Mouse (Mus musculus) retina, postnatal 7 days (tissue): ENCODE results near the gene 7530416G11Rik.

ENCODE experiments used
- DNase-seq: peaks from one replicate; pipeline ENCODE4 v3.0.0-alpha.2; 2012; ENCODE audit warnings: low read depth, low spot score

The 7530416G11Rik gene

DNA sequence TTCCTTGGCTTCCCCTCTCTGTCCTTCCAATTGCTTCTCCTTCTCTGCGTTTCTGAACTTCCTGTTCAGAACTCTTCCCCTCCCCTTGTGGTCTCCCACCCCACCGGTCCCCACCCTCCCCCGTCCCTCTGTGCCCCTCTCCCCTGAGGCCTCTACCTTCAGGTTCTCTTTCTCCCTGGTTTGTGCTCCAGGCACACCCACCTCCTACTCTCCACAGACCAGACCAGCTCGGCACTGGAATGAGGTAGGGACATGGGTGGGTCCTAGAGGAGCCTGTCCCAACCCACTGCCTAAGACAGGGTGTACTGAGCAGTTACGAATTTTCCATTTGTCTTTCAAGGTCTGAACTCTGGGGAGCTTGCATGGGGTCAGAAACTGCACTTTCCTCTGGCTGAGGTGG is 23.1 kb downstream of the 7530416G11Rik start:
- no peak for DNase-seq

GRCm38 (mm10) chr15:85479365-85479764 is 23.7 kb downstream of the 7530416G11Rik start:
- DNase-seq: no peak

GRCm38 (mm10) chr15:85477584-85477983 is 25.4 kb downstream of the 7530416G11Rik start:
- peak; percentile 48 for DNase-seq

GRCm38 (mm10) chr15:85474697-85475096 is 28.3 kb downstream of the 7530416G11Rik start:
- DNase-seq: no peak

DNA sequence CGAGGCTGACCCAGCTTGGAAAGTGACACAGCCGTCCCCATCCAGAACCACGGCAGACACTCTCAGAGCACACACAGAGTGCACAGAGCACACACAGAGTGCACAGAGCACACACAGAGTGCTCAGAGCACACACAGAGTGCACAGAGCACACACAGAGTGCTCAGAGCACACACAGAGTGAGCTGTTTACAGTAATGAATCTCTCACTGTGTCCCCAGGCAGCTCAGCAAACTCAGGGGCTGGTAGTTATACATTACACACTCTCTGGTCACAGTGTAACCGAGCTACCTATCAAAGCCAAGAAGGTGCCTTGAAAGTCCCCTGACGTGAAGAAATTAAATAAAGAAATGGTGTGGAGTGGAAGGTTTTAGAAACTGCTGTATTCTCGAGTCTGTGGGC is 33.6 kb downstream of the 7530416G11Rik start:
- no peak for DNase-seq

DNA sequence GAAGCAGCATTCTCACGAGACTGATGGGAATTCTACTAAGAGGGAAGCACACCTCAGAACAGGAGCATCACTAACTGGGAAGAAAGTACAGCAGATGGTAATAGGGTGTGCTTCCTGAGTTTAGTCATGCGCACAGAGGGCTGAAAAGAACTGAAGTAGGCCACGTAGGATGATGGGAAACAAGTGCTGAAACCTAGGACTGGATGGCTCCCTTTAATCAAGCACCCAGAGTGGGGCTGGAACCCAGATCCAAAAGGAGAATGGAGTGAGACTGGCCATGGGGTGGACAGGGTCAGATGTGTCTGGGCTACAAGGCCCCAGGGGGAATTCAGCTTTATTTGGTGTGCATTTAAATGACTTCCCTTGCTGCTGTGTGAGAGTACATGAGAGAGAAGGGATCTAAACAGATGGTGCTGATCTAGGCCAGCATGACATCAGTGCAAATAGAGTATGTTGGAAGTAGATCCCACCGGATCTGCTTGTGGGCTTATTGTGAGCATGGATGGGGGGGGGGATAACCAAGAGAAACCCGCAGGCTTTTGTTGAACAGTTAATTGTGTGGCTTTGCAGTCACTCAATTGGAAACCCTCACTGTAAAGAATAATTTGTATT is 36.5 kb downstream of the 7530416G11Rik start:
- no peak for DNase-seq

GRCm38 (mm10) chr15:85464823-85465565 is 38.0 kb downstream of the 7530416G11Rik start:
- no peak for DNase-seq

DNA sequence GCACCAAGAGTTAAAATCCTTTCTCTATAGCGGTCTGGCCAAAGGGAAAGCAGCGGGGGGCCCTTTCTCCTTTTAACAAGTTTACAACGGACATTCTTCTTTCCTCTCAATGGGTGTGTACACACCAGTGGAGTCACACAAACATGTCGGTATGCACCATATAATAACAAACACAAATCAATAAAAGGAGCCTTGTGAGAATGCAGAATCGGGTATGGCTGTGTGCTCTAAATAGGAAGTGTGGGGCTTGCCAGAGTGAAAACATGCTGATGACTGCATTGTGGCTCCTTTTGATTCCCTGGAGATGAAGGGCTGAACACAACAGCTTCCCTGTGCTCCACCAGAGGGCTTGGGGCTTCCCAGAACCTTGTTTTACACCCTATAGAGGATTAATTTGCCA is 38.8 kb downstream of the 7530416G11Rik start:
- DNase-seq: no peak

DNA sequence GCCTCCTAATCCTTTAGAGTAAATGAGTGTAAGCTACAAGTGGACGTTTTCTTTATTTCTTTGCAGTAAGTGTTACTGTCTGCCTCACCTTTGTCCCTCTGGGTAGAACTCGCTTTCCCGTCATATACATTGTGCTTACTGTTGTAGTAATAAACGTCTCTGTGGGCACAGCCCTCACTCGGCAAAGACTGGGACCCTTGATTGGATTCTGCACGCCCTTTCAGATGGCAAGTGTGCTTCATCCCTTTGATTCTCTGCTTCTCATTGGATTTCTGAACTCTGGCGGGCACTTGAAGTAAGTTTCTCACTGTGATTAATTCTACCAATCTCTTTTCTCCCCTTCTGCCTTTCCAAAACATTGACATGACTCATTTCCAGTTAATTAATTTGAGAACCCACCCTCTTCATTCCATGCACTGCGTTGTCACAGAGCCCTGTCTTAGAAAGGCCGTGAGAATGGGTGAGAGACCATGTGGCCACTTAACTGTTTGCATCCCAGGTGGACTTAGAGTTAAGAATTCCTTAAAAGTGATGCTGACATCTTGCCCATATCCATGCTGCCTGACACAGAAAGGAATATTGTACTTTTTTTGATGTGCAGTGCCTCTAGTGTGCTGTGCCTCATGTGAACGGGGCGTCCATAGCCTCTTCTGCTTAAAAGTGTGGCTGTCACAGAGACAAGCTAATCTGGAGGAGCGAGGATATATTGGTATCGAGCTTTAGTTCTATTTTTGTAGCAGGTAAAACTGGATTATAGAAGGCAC is 39.8 kb downstream of the 7530416G11Rik start:
- no peak for DNase-seq

DNA sequence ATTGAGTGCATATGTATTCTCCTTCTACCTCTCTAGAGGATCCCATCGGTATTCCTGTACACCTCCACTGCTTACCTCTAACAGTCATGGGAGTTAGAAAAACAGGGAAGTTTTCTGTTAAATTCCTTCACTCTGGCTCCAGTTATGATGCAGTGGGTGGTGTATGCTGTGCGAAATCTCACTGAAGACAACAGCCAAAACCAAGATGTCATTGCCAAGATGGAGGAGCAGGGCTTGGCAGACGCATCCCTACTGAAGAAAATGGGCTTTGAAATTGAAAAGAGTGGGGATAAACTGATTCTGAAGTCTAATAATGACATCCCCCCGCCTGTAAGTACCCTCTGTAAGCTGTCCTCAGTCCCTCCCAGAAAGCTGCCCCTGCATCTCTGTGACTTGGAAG is 40.9 kb downstream of the 7530416G11Rik start:
- DNase-seq: no peak

- no peak for DNase-seq
Measured at GRCm38 (mm10) chr15:85461541-85461940, 41.5 kb downstream of the 7530416G11Rik start.

- no peak for DNase-seq
Measured at GRCm38 (mm10) chr15:85458631-85459082, 44.4 kb downstream of the 7530416G11Rik start.

DNA sequence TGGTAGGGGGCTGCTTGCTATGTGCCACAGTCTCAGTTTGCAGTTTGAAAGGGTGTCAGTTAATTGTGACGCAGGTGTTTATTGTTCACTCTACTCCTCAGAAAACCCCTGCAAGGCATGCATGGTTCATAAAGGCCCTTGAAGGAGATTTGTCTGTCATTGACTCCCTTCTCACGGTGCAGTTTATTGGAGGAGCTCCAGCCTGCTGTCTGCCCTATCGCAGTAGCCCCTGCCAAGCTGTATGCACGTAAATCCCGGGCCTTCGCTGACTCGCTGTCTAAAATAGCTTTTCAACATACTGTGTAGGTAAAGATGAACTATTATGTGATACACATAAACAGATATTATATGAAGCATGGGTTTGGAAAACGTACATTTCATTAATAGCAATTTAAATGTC is 45.2 kb downstream of the 7530416G11Rik start:
- no peak for DNase-seq

GRCm38 (mm10) chr15:85456891-85457290 is 46.1 kb downstream of the 7530416G11Rik start:
- DNase-seq: no peak

- no peak for DNase-seq
Measured at GRCm38 (mm10) chr15:85446652-85447051, 56.4 kb downstream of the 7530416G11Rik start.
